Mouse (Mus musculus) lung, adult 18-20 months (tissue): ENCODE results near the gene Eogt.

Experiments used
- DNase-seq, 2 experiments: peaks; one replicate each; pipeline ENCODE4 v3.0.0; 2022; ENCODE audit warnings: mixed read lengths in 2 of 2

Gene Eogt

DNA sequence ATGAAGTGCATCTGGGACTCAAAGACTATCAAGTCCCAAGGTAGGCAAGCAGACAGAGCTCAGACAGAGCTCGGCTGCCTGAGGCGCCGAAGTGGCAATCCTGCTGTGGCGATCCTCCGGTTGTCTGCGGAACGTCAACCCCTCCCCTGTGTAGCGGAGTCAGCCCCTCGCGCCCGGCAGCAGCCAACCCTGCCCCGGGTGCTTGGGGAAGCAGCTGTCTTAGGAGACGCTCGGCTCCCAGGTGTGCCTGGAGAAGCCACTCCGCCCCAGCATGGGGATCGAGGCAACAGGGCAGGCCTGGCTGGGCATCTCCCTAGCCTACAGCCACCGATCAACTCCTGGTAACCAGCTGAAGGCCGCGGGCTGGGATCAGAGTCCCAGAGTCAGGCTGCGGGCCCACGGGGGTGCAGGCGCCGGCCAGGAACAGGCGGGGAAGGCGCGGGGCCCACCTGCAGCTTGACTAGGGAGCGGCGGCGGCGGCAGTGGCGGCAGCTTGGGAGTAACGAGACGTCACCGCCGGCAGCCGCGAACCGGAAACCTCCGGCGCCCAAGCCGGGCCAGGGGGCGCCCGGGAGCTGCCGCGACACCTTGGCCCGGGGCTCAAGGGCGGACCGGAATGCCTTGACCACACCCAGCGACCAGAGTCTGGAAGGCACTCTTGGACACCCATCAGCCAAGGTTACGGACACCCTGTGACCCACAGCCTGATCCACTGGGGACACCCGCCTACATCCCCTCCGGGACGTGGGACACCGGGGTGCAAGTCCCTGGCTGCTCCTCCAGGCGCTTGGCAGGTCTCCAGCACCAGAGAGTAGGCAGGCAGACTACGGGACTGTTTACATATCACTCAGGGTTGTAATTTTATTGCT lies at the start of gene Eogt:
Gene Eogt (minus strand): TSS at position 800 of the 869 bp plus-strand sequence.
- peak; percentile 88 to 91 for DNase-seq

DNA sequence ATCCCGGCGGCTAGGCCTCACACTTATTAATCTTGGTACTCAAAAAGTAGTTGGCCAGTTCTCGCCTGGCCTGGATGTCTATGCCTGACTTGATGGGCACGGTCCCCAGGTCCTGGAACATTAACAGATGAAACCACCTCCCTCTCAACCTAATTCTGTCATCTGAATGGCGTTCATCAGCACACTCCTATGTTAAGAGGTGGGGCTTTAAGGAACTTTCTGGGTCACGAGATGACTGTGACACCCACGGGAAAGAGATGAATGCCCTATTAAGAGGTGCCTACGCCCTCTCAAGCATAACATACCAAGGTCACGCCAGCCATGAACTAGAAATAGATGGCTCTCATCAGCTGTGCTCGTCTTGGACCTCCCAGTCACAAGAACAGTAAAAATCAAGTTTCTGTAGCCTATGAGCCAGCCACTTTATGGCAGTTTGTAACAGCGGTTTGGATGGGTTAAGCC lies 30.4 kb upstream of the Eogt start:
- peak in 1 of 2 experiments; percentile 34 for DNase-seq

DNA sequence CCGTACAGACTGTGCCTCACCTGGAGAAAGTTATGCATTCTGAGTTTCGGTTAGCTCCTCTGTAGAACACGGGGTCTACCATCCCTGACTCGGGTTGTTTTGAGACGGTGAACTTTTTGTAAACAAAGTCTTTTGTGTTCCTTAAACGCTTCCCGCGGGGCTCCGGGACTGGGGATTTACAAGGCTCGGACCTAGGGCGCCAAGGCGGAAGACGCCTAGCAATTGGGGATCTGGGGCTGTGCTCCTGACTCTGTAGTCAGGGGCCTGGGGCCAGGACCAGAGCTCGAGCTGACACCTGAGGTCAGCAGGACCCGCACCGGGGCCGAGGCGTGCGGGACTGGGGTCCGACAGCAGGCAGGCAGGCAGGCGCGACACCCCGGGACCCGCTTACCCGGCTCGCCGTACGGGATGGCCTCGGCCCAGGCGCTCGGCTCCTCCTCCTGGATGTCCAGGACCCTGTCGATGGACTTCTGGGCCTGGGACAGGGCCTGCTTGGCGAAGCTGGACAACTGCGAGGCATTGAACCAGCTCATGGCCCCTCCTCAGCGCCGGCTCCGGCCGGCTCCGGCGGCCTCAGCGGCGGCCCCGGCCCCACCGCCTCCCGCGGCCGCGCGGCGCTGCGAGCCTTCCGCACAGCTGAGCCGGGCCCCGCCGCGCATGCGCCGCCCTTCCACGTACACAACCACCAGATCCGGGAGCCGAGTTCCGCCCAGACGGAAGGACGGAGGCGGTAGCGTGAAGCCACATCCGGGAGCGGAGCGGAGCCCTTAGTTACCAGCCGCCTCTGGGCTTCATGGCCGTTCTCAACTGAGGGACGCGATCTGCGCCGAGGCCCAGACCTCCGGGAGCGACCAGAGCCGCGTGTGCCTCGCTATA lies 29.7 kb upstream of the Eogt start, which contains the start of gene Tmf1:
Gene Tmf1 (minus strand): TSS at position 632 of the 876 bp plus-strand sequence.
- peak; percentile 95 to 97 for DNase-seq

DNA sequence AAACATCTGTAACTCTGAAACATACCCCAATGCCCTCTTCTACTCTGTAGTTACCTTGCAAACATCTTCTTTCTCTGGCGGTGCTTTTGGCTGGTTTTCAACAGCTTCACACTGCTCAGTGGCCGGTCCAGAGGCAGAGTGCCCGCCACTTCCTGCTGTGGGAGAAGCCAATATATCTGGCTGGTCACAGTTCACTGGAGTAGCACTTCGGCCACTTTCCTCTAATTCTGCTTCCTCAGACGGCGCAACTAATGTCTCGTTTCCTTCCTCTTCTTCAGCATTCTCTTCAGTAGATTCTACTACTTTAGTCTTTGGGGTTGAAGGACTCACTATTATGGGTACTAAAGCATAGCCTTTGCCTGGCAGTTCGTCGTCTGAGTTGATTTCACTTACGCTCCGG lies 26.7 kb upstream of the Eogt start:
- DNase-seq, result peak in 1 of 2 experiments; percentile 11

DNA sequence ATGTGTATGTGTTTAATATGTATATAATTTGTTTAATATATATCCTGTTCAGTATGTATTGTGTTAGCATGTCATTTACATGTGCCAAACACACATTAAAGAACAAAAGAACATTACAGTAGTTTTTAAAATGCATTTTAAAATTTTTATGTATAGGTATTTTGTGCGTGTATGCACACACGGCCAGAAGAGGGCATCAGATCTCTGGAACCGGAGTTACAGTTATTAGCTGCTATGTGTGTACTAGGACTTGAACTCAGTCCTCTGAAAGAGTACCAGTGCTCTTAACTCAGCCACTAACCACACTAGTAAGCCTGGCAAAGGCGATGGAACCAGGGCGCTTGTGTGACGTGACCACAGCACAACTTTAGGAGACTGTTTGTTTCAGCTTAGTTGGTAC lies 1.2 kb upstream of the Eogt start:
- no peak for DNase-seq

DNA sequence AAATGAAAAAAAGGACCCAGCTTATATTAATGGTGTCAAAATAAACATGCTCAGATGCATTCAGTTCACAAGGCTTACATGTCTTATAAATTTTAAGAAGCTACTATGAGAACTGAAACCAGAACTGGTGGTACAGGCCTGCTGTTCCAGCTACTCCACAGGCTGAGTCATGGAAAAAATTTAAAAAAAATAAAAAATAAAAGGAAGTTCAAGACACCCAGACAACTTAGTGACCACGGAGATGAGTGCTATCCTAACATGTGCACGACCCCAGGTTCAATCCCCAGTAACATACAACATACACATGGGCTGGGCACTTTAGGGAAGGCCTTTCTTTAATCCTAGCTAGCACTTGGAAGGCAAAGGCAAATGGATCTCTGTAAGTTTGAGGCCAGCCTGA lies 739 bp upstream of the Eogt start:
- no peak for DNase-seq

DNA sequence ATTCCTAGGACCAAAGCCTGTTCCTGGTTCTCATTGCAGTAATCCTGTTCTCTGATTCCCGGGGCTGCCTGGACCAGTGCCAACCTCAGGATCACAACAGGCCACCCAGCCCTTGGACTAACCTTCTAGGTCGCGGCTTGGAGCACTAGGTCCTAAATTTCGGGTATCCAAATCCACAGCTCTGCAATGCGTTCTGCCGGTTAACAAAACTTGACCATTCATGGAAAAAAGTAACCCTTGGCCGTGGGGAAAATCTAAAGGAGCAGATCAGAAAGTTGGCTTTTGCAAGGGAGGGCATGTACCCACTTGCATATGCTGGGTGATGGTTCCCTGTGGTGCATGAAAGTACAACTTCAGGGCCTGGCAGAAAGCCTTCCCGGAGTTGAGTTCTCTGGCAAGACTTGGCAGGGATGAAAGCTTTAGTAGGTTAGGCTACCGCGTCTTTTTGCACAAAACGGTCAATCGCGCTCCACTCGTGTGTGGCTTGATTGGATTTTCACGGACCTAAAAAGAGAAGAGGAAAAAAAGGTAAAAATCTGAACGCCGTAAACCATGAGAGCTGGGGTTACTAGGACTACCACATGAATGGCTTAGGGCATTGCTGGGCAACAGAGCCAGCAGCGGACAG lies 1.1 kb downstream of the Eogt start:
- DNase-seq, result peak; percentile 55 to 60

DNA sequence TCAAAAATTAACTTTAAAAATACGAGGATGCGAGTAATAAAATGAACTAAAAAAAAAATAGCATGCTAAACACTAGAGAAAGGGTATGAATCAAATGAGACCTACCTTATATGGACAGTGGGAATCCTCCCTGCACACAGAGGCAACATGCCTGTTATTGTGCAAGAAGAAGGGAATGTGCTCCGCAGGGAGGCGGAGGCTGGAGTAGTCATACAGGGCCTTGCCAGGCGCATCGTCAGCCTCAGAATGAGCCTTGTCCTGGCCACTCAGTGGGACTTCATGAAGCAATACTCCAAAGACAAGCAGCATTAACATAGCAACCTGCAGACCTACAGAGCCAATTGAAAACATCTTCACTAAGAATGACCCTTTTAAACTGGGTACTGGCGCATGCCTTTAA lies 3.8 kb downstream of the Eogt start:
- peak; percentile 75 to 85 for DNase-seq

DNA sequence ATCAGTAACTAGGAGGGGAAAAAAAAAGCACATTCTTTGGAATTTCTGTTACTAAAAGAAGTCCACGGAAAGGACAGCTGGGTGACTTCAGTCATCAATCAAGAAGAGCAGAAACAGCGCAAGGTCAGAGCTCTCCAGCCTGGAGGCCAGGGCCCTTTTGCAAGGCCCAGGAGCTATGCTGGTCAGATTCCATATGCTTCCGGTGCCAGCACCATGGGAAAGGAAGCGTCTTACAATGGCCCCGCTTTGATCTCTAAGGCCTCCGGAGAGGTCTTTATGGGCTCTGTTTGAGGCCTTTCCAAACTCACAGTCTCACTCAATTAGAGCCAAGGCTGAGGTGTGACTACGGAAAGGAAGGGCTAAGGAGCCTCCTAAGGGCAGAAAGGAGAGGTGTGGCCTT lies 4.6 kb downstream of the Eogt start:
- DNase-seq, result peak; percentile 62 to 70

DNA sequence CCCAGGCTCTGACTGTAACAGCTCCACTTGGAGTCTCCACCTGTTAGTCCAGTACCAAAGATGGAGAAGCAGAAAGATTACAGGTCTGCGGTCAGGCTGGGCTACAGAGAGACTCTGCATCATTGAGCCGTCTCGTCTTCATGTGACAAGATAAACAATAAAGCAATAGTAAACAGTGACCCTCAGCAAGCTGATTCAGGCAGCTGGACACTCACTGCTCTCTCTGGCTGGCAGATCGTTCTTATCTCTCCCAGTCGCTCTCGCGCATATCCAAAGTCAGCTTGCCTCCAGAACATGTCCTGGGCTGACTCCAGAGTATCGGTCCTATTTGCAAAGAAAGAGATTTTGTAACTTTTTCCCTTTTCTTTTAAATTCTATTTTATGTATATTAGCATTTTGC lies 6.4 kb downstream of the Eogt start:
- no peak for DNase-seq

DNA sequence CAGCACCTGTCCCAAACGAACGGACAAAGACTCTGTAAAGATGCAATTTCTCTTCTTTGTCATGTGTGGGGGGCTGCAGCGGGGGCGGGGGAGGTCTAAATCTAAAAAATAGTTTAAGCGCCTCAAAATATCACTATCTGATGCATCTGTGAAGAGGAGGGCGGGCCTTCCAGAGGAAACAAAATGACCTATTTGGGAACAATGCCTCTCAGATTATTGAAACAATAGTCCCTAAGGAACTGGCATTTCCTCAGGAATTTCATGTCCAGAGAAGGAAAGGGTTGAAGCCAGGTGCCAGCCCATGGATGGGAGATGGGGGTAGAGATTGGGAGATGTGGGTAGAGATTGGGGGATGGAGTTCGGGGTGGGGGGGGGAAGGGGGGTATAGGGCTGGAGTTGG lies 7.2 kb downstream of the Eogt start:
- DNase-seq, result no peak

DNA sequence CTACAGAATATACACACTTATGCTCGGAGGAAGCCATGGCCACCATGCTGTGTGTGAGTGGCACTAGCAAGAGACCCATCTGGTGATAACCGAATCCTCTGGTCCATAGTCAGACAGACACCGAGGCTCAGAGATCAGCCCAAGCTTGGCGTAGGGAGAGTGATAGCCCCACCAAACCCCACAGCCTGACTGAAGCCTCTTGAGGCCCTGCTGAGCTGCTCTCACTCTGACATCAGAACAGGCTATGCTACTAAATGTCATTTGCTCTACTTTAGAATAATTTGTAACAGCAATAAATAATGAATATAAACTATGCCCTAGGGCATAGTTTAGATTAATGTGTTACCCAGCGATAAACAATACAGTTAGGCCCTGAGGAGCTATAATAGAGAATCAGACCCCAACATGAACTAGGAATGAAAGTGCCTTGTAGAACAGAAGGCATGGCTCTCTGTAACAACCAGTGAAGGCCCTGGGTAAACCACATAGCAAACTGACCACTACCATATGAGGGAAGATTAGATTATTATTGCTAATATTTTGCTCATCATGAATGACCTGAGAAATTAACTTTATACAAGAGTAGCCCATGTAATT lies 16.2 kb downstream of the Eogt start:
- DNase-seq, result no peak

DNA sequence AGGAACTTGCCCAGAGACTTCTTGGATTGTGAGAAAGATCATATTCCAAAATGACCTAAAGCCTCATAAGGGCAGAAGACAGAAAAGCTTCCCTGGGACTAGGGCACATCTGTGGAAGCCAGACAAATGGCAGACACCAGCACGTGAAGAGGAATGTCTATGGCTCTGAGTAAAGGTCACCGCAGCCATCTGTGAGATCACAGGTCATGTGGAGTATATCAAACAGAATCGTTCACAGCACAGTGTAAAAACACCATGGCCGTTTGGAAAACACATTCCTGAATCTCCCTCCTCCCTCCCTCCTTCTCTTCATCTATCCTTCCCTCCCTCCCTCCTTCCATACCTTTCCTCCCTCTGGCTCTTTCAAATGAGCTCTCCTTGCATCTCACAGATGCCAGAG lies 17.2 kb downstream of the Eogt start:
- DNase-seq, result no peak

DNA sequence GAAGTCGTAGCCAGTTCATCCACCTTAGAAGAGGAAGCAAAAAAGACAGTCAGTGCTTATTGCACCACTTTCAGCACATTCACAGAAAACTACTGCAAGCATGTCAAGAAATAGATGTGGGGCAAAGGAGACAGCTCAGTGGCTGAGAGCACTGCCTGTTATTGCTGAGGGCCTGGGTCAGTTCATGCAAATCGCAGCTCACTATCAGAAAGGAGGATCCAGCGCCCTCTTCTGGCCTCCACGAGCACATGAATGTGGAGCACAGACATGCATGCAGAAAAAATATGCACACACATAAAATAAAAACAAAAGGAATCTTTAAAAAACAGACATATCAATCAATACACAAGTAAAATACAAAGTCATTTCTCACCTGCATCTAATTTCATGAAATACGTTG lies 18.0 kb downstream of the Eogt start:
- no peak for DNase-seq

DNA sequence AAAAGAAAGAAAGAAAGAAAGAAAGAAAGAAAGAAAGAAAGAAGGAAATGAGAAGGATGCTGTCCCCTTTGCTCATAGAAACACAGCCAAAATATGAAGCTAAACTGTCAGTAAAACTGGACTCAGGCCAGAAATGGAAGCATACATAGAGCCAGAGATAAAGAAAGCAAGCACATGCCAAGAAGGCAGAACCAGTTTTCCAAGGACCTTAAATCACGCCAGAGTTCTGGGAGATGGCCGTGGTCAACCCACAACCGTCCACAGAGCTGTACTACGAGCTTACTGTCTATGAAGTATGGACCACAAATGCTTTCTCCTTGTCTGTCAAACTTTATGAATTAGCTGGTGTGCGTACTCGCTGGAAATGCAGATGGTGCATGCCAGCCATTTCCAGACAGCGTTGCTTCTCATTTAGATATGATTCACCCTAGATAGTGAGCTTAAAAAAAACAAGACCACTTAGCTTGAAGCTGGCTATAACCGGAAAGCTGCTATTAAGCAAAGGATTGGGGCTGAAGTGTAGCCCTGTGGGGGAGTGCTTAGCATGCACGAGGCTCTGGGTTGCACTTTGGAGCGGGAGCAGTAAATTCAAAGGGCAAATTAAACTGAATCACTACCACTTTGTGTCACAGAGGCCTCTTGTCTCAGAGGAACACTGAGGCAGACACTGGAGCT lies 24.5 kb downstream of the Eogt start:
- no peak for DNase-seq

DNA sequence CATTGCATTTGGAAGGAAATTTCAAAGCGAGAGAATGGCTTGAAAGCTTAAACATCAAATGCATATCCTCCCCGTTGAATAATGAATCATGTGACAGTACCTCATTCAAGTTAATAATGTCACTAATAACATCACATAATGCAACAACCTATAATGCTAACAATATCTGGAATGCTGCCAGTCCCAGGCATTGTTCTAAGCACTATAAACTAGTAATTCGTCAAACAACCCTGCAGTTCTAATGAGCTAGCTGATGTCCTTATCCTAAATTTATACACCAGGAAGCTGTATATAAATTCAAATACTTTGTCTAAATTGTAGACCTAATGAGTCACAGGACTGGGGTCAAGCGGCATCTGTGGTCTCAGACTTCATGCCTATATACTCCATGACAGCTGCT lies 28.1 kb downstream of the Eogt start:
- no peak for DNase-seq

DNA sequence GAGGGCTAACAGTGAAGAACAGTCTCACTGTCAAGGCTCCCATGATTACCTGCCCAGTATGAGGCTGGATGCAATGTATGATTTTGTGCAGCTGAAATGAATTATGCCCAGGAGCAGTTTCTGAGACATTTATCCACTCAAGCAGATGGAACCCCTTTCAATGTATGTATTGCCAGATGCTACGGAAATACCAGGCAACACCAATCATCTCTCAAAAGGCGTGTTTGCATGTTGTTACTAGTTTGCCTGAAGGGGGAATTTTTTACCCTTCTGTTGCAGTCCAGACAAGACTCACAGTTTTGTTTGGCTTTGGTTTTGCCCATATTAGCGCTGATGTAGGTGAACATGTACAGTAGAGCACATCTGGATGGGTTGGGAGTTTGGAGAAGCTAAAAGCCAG lies 30.7 kb downstream of the Eogt start:
- no peak for DNase-seq

DNA sequence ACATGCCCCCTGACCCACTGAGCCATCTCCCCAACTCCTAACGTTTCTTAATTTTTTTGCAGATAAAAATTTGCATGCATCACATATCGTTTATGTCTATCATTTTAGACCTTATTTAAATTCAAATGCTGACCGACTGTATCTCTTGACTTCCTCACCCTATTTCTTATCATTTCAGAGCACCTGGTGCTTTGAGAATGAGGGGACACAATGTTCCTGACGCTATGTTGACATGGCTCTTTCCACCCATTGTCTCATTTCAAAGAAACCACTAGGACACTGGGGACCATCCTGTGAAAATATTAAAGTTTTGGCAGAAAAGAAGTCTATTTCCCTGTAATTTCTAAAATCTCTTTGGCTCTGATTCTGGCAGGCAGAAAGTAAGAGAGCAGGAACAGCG lies 32.1 kb downstream of the Eogt start:
- DNase-seq, result no peak

DNA sequence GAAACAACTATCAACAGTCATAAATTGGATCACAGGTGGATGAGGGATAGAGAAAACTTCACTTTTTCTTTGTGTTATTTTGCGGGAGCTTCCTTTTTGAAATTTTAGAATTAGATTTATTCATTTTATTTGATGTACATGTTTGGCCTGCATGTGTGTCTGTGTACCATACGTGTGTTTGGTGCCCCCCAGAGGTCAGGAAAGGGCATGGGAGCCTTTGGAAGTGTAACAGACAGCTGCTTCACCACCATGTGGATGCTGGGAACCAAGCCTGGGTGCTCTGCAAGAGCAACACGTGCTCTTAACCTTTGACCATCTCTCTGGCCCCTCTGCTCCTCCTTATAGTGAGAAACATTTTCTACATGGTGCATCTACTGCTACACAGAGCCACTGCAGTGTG lies 34.2 kb downstream of the Eogt start:
- no peak for DNase-seq

DNA sequence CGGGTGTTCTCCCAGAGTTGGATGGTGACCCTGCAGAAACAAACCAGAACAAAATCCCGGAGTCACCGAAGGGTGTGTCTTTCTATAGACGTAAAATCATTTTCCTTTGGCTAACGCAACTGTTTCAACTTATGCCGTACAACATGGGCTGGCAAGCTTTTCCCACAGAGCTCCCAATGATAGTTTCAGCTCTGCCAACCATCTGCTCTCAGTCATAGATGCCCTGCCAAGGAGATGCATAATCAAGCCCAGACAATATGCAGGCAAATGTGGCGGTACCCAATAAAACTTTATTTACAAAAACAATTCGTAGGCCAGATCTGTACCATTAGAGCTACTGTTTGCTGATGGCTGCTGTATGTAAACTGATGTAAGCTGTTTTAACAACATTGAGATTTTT lies 36.8 kb downstream of the Eogt start:
- no peak for DNase-seq

DNA sequence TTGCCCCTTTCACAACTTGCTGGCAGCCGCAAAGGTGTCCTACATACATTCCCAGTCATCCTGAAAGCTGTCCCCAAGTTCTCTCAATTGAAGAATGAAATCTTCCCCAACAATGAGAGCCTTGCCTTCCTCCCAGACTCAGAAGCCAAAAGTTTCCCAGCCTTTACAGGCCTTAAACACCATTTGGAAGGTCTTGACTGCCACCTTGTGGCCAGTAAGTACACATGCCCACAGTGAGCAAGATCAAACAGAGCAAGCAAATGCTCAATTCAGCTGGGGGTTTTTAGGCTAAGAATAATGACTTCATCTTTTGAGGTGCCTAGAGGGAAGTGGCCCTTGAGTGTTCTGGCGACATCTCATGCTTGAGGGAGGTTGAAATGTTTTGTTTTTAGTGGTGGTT lies 42.2 kb downstream of the Eogt start:
- peak in 1 of 2 experiments; percentile 19 for DNase-seq

DNA sequence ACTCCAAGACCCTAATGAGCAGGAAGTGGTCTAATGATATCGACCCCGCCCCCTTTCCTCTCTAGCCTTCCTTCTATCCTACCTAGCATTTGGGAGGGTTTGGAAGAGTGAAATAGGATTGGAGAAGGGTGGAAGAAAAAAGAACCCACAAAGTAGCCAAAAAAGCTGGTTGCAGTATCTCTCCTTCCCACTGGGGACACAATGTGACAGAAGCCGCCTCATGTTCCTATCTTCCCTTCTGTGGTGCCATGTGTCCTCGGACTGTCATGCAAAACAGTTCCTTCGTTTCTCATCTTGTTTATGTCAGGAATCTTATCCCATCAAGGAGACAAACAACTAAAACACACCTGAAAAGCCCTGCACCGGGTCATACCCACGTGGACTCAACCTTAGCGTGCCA lies 42.9 kb downstream of the Eogt start:
- no peak for DNase-seq
